Mouse (Mus musculus): ENCODE results near the gene Haus4. TPM values are rescaled to one million over a fixed set of nuclear protein-coding genes. Genes with fewer than 3 reads are reported as not detected.

Haus4 gene
- polyA plus RNA-seq (2015; fragmentation: Nextera tagmentation; extraction: Ambion mirVana): 23.6 and 23.9 TPM in 2 replicates

DNA sequence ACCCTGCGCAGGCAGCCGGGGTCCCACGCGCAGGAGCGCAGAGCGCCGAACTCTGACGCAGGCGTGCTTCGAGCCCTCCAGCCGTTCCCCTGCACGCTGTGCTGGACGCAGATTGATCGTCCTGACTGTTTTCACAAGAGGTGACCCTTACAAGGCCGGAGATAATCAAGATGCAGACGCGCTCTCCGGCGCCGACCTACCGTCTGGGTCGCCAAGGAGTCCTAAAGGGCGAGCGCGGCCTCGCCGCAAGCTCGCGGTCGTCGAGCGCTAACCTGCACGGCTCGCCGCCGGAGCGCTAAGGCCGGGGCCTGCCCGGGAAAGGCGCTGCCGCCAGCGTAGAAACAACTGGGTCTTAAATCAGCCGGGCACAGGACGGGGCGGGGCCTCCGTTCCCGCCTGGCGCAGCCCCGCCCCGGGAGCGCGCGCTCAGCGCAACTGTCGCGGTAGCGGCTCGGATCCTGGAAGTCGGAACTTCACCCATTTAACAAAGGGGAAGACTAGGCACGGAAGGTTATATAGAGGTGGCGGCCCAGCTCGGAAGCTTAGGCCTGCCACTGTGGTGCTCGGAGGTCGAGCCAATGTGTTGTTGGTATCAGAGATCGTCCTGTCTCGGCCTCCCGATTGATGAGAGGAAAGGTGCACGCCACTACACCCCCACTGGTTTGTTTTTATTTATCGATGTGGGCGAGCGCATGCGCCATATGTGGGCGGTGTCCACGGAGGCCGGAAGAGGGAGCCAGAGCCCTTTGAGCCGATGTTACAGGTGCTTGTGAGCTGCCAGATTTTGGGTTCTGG is at the start of gene Haus4:
TSS of gene Haus4 (minus strand) at position 642 of the 795 bp plus-strand sequence.

DNA sequence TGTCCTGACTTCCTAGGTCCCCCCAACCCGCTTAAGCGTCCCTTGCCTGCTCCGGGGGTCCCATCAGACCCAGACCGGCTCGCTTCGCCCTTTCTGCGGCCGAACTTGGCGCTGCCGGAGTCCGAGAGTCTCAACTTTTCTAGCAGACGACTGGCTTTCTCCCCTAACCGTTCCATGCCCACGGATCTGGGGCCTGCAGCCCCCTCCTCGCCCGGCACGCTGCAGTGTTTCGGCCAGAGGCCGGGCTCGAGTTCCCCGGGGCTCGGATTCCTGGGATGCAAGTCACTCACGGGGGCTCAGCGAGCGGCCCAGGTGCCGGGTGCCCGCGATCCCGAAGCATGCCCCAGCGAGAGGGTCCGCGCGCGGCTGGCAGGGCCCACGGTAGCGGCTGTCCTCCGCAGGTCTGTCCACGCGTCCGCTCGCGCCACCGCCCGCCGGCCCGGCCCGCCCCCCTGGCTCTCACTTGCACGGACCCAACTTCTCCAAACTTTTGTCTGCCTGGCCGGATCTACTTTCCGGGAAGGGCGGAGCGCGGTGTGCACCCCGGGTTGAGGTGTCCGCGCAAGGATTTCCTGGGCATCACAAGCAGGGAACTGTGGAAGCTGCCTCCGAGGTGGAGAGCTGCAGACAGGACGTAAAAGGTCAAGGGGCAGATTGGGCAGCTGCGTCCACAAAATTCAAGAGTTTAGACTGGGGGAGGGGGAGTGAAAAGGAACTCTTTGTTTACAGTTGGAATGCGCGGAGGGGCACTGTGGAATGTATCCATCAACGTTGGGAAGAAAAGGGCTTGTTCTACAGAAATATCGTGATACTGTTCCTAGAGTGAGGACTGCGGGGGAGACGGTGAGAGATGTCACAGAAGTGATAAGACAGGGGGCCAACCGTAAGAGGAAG is 22.9 kb upstream of the Haus4 start, which contains the start of gene Ajuba:
TSS of gene Ajuba (minus strand) at position 470 of the 894 bp plus-strand sequence.

Other genes starting within 250 kb of the Haus4 start
- gene Oxa1l, start 193.8 kb downstream of the Haus4 start, polyA plus RNA-seq (2015; fragmentation: Nextera tagmentation; extraction: Ambion mirVana): 75.3 and 75.9 TPM in 2 replicates
- gene Slc7a7, start 136.8 kb downstream of the Haus4 start, polyA plus RNA-seq (2015; fragmentation: Nextera tagmentation; extraction: Ambion mirVana): 4.7 and 5.0 TPM in 2 replicates
- gene Mrpl52, start 127.7 kb downstream of the Haus4 start, polyA plus RNA-seq (2015; fragmentation: Nextera tagmentation; extraction: Ambion mirVana): 297 and 329 TPM in 2 replicates
- gene Mmp14, start 123.0 kb downstream of the Haus4 start, polyA plus RNA-seq (2015; fragmentation: Nextera tagmentation; extraction: Ambion mirVana): 56.7 and 58.8 TPM in 2 replicates
- 40.6 and 41.8 TPM in 2 replicates for gene Lrp10, start 90.5 kb downstream of the Haus4 start, polyA plus RNA-seq (2015; fragmentation: Nextera tagmentation; extraction: Ambion mirVana)
- 23.2 and 23.7 TPM in 2 replicates for gene Rem2, start 78.5 kb downstream of the Haus4 start, polyA plus RNA-seq (2015; fragmentation: Nextera tagmentation; extraction: Ambion mirVana)
- gene Prmt5, start 37.1 kb downstream of the Haus4 start, polyA plus RNA-seq (2015; fragmentation: Nextera tagmentation; extraction: Ambion mirVana): 72.7 and 80.7 TPM in 2 replicates
- 4.7 and 4.9 TPM in 2 replicates for gene Ajuba, start 22.9 kb upstream of the Haus4 start, polyA plus RNA-seq (2015; fragmentation: Nextera tagmentation; extraction: Ambion mirVana)
- 3.2 and 4.7 TPM in 2 replicates for gene 4931414P19Rik, start 51.4 kb upstream of the Haus4 start, polyA plus RNA-seq (2015; fragmentation: Nextera tagmentation; extraction: Ambion mirVana)
- 419 and 456 TPM in 2 replicates for gene Psmb5, start 63.4 kb upstream of the Haus4 start, polyA plus RNA-seq (2015; fragmentation: Nextera tagmentation; extraction: Ambion mirVana)
- 0.04 and 0.34 TPM in 2 replicates for gene Psmb11, start 66.8 kb upstream of the Haus4 start, polyA plus RNA-seq (2015; fragmentation: Nextera tagmentation; extraction: Ambion mirVana)
- gene Gm17606, start 86.3 kb upstream of the Haus4 start, polyA plus RNA-seq (2015; fragmentation: Nextera tagmentation; extraction: Ambion mirVana): not detected in 2 replicates
- 12.4 and 12.7 TPM in 2 replicates for gene Cdh24, start 86.7 kb upstream of the Haus4 start, polyA plus RNA-seq (2015; fragmentation: Nextera tagmentation; extraction: Ambion mirVana)
- gene 1700123O20Rik, start 131.6 kb upstream of the Haus4 start, polyA plus RNA-seq (2015; fragmentation: Nextera tagmentation; extraction: Ambion mirVana): 61.4 and 65.9 TPM in 2 replicates
- gene Acin1, start 132.3 kb upstream of the Haus4 start, polyA plus RNA-seq (2015; fragmentation: Nextera tagmentation; extraction: Ambion mirVana): 92.8 and 99.3 TPM in 2 replicates
- gene Gm29776, start 144.2 kb upstream of the Haus4 start, polyA plus RNA-seq (2015; fragmentation: Nextera tagmentation; extraction: Ambion mirVana): 0.22 and 0.23 TPM in 2 replicates
- 0.17 TPM in 1 of 2 replicates, not detected in the other for gene Cebpe, start 157.6 kb upstream of the Haus4 start, polyA plus RNA-seq (2015; fragmentation: Nextera tagmentation; extraction: Ambion mirVana)
- 5.2 and 6.2 TPM in 2 replicates for gene Slc7a8, start 227.3 kb upstream of the Haus4 start, polyA plus RNA-seq (2015; fragmentation: Nextera tagmentation; extraction: Ambion mirVana)

Measured in neural tube, postnatal 0 days (tissue).